Mouse (Mus musculus): ENCODE data around the gene Smco3.

DNA sequence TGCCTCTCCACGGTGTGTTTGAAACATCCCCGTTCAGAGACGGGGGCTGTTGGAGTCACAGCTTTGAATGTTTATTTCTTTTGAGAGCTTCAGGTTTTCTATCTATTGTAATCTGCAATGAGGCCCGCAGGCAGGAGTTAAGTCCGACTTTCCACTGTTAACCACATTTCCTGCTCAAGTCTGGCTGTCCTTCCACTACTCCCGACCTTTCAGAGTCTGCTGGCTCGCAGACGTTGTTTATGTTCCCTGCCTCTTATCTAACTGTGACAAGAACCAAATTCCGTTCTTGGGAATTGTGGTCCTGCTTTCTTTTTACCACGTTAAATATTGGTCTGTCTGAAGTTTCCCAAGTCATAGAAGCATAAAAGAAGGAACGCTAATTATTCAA lies 22.6 kb upstream of the Smco3 start:
- TF ChIP-seq CTCF (IDR thresholded peaks at IDR 0.05; ENCODE audit: low read depth), result no peak
- no peak for TF ChIP-seq EP300 (optimal IDR thresholded peaks at IDR 0.05)
